Mouse (Mus musculus): ENCODE results near the gene Dcdc2a. TPM values are rescaled to one million over a fixed set of nuclear protein-coding genes. Genes with fewer than 3 reads are reported as not detected.

The Dcdc2a gene
- polyA plus RNA-seq, 1 experiment from 2014 or later, result 40.0 TPM

DNA sequence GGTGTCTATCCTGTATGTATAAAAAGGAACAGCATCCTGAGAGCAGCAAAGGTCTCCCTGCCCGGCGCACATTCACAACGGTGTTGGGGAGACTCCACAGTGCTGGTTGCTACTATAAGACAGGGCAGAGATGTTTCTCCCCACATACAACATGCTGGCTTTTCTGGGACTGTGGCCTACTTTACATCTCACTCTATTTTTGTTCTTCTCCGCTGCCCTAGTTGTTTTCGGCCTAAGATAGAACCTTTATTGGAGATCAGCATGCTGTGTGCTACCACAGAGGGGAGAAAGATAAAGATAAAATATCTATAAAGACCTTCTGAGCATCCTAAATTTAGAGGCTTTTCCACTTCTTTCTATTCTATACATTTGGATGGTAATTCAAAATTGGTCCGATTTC lies 72.0 kb downstream of the Dcdc2a start:
- no peak for ATAC-seq (replicated peaks; ENCODE audit: low FRiP score)
- Histone ChIP-seq H3K36me3 (no peaks in the 10 kb centered on the region), H3K4me2 (no peak overlapping the region), H3K27ac (no peak overlapping the region), H3K9me3 (replicated peaks) (no peaks in the 10 kb centered on the region), H3K9ac (no peak overlapping the region), H3K27me3 (no peaks in the 10 kb centered on the region), H3K4me3 (replicated peaks) (no peak overlapping the region), H3K4me1 (0 out of 2 replicates have a peak, but pooled peaks cover 3% of the 10 kb centered on the region)
- 95% methylated on average over 6 of the region's 6 CpGs for WGBS

DNA sequence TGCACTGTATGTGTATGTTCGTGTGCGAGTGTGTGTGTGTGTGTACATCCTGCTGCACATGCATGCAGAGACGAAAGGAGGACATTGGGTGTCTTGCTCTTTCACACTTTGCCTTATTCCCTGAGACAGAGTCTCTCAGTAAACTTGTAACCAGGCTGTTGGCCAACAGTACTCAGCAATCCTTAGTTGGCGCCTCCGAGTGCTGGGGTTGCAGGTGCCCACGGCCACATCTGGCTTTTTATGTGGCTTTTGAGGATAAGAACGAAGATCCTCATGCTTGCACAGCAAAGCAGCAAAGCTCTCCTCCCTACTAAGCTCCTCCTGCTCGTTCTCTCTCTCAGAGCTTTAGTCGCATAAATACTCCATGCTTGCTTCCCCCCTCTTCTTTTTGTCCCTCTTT lies 73.0 kb downstream of the Dcdc2a start:
- Histone ChIP-seq H3K9me3 (replicated peaks) (no peaks in the 10 kb centered on the region), H3K36me3 (no peaks in the 10 kb centered on the region), H3K4me1 (0 out of 2 replicates have a peak, but pooled peaks cover 3% of the 10 kb centered on the region), H3K27me3 (no peaks in the 10 kb centered on the region), H3K27ac (no peak overlapping the region), H3K9ac (no peak overlapping the region), H3K4me2 (no peak overlapping the region), H3K4me3 (replicated peaks) (no peak overlapping the region)
- no peak for ATAC-seq (replicated peaks; ENCODE audit: low FRiP score)
- 82% methylated on average over 9 of the region's 9 CpGs for WGBS

DNA sequence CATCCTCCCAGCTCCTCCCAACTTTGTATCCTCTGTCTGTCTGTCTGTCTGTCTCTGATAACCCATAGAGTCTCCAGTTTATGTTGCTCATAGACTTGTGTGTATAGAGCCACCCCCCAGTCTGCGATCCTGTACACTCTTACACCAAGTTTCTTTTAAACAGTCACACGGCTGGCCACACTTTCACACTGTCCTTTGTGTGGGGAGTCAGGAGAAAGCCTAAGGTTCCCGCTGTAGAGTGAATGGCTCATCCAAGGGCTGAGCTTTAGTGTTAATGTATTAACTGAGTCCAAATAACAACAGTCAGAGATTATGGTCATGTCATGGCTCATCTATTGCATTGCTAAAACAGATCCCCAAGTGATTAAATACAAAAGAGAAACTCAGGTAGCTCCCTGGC lies 87.3 kb downstream of the Dcdc2a start:
- 0 out of 2 replicates have a peak, but pooled peaks have one; percentile 71 for ATAC-seq (replicated peaks; ENCODE audit: low FRiP score)
- 86% methylated on average over 3 of the region's 3 CpGs for WGBS
- no peak overlapping the region for H3K9ac ChIP-seq

DNA sequence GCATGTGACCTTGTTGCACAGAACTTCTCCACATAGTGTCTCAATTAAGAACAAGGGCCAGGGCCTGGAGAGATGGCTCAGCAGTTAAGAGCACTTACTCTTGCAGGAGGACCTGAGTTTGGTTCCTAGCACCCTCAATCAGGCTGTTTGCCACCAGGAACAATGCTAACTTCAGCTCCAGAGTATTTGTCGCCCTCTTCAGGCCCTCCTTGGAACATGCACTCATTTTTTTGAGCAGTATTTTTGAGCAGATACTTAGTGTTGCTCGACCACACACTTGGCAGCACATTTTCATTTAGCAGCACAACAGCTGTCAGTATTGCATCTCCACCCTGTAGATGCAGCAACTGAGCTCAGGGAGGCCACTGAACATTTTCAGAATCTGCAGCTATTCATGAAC lies 88.3 kb downstream of the Dcdc2a start:
- Histone ChIP-seq H3K9me3 (replicated peaks) (no peaks in the 10 kb centered on the region), H3K4me3 (replicated peaks) (no peak overlapping the region), H3K36me3 (no peaks in the 10 kb centered on the region), H3K27me3 (no peaks in the 10 kb centered on the region), H3K9ac (no peak overlapping the region), H3K4me2 (no peak overlapping the region), H3K27ac (no peak overlapping the region), H3K4me1 (no peaks in the 10 kb centered on the region)
- no peak for ATAC-seq (replicated peaks; ENCODE audit: low FRiP score)
- 76% methylated on average over 2 of the region's 2 CpGs for WGBS

More for the DNA sequence above, 87.3 kb downstream of the Dcdc2a start:
- no peaks in the 10 kb centered on the region for H3K36me3 ChIP-seq
- H3K4me3 ChIP-seq (replicated peaks), result no peak overlapping the region
- H3K27me3 ChIP-seq, result no peaks in the 10 kb centered on the region
- H3K4me1 ChIP-seq, result no peaks in the 10 kb centered on the region
- no peak overlapping the region for H3K27ac ChIP-seq
- H3K9me3 ChIP-seq (replicated peaks), result no peaks in the 10 kb centered on the region
- H3K4me2 ChIP-seq, result no peak overlapping the region

DNA sequence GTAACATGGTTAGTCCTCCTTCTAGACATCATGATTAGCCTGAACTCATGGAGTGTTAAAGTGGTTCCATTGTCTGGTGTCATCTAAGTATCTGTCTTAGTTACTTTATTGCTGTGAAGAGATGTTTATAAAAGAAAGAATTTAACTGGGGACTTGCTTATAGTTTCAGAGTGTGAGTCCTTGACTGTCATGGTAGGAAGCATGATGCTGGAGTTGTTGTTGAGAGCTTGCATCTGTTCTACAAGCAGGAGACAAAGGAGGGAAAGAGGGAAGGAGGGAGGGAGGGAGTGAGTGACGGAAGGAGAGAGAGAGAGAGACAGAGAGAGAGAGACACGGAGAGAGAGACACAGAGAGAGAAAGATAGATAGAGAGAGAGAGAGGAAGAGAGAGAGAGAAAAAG lies 90.4 kb downstream of the Dcdc2a start:
- Histone ChIP-seq H3K9me3 (replicated peaks) (no peaks in the 10 kb centered on the region), H3K27ac (no peak overlapping the region), H3K36me3 (no peaks in the 10 kb centered on the region), H3K4me3 (replicated peaks) (no peak overlapping the region), H3K4me2 (no peak overlapping the region), H3K9ac (no peak overlapping the region), H3K27me3 (no peaks in the 10 kb centered on the region), H3K4me1 (no peaks in the 10 kb centered on the region)
- ATAC-seq (replicated peaks; ENCODE audit: low FRiP score), result no peak
- 80% methylated on average over 2 of the region's 2 CpGs for WGBS

DNA sequence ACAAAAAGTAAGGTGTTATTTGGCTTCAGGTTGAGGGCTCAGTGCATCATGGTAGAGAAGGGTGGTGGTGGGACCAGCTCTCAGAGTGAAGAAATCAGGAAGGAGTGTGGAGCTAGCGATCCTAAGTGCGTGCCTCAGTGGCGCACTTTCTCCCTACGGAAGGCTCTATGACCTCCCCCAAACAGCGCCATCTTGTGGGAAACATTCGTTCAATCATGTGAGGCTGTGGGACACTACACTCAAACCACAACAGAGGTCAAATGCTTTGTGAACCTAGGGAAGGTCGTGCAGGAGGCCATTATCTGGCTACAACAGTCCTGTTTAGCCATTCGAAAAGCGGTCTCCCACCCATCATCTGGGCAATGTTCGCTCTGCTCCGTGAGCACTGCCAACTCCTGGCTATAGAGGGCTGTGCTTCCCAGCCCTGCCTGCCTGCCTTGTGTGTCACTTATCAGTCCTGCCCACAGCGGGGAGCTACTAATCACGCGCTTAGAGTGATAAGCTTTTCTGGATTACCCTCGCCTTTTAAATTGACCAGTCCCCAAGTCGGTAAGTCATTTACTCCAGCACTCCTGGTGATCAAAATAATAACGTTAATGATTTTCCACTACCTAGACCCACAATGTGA lies 94.5 kb downstream of the Dcdc2a start:
- Histone ChIP-seq H3K4me3 (replicated peaks) (no peak overlapping the region), H3K27ac (0 out of 2 replicates have a peak overlapping the region, but pooled peaks have one; percentile 20), H3K9ac (no peak overlapping the region), H3K4me1 (no peaks in the 10 kb centered on the region), H3K27me3 (no peaks in the 10 kb centered on the region), H3K4me2 (no peak overlapping the region), H3K9me3 (replicated peaks) (no peaks in the 10 kb centered on the region), H3K36me3 (no peaks in the 10 kb centered on the region)
- 42% methylated on average over 17 of the region's 17 CpGs for WGBS
- ATAC-seq (replicated peaks; ENCODE audit: low FRiP score), result peak; percentile 58; the same call in 1 of the 2 replicates

DNA sequence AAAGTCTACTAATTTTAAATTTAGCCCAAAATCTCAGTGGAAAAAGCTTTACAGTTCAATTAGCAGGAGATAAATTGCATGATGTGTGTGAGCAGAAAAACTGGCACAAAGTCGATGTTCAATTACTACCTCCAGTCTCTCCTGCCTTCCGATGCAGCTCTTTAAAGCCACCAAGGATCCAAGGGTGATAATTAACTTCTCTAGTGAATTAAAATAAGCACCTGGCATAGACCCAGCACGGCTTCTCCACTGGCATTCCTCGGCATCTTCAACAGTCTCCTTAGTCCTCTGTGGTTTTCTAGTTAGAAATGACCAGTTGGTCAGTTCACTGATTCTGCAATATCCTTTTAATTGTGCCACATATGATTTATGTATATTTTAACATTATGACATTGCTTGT lies 95.1 kb downstream of the Dcdc2a start:
- Histone ChIP-seq H3K27ac (no peak overlapping the region), H3K4me3 (replicated peaks) (no peak overlapping the region), H3K9ac (no peak overlapping the region), H3K36me3 (no peaks in the 10 kb centered on the region), H3K27me3 (no peaks in the 10 kb centered on the region), H3K9me3 (replicated peaks) (no peaks in the 10 kb centered on the region), H3K4me2 (no peak overlapping the region), H3K4me1 (no peaks in the 10 kb centered on the region)
- no peak for ATAC-seq (replicated peaks; ENCODE audit: low FRiP score)
- 60% methylated on average over 4 of the region's 4 CpGs for WGBS

DNA sequence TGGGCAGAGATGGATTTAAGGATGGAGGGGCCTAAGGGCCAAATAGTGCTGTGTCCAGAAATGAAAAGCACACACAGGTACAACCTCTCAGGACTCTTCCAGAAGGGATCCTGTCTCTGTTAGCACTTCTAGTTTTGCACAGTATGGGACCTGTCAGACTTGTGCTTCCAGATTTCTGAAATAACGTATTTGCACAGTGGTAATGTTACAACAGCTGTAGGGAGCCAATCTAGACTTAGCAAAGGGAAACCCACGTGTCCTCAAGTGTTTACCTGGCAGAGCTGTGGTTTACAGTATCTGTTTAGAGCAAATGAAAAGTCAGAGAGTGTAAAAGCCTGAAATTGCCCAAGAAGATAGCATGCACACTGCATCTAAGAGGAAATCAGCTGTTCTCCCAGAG lies 104.1 kb downstream of the Dcdc2a start:
- Histone ChIP-seq H3K27me3 (no peaks in the 10 kb centered on the region), H3K4me3 (replicated peaks) (no peak overlapping the region), H3K27ac (no peak overlapping the region), H3K4me2 (no peak overlapping the region), H3K4me1 (no peaks in the 10 kb centered on the region), H3K36me3 (no peaks in the 10 kb centered on the region), H3K9ac (no peak overlapping the region), H3K9me3 (replicated peaks) (no peaks in the 10 kb centered on the region)
- ATAC-seq (replicated peaks; ENCODE audit: low FRiP score), result no peak
- 68% methylated on average over 2 of the region's 2 CpGs for WGBS

DNA sequence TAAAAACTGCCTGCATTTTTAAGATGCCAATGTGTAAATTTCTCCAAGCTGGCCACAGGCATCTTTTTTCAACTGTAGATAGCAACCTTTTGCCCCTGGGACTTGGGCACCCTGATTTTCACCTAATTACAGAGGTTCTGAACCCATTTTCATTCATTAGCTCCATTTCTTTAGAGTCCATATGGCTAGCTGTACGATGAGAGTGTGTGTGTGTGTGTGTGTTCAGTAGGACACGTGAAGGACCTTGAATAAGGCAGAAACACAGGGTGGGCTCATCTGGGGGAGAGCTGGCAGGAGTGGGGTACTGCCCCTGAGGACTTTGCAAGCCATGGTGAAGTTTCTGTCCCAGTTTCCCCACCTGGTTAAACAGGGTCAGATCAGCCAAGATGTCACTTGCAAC lies 105.0 kb downstream of the Dcdc2a start:
- Histone ChIP-seq H3K36me3 (no peaks in the 10 kb centered on the region), H3K4me3 (replicated peaks) (no peak overlapping the region), H3K9me3 (replicated peaks) (no peaks in the 10 kb centered on the region), H3K4me2 (no peak overlapping the region), H3K27ac (no peak overlapping the region), H3K9ac (no peak overlapping the region), H3K27me3 (no peaks in the 10 kb centered on the region), H3K4me1 (no peaks in the 10 kb centered on the region)
- no peak for ATAC-seq (replicated peaks; ENCODE audit: low FRiP score)
- 88% methylated on average over 2 of the region's 2 CpGs for WGBS

DNA sequence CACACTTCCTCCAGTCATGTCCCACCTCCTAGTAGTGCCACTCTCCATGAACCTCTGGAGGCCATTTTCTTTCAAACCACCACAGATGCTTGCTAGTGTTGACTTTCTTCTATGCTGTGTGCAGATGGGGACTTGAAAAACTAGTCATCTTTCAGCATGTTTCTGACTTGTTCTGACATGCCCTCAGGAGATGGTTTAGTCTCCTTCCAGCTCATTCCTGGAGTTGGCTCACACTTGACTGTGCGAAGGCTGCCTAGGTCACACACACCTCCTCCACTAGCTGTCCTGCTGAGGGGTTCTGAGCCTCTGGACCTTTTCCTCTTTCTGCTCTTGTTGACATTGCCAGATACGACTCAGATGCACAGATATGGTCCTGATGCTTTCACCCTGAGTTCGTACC lies 106.8 kb downstream of the Dcdc2a start:
- no peaks in the 10 kb centered on the region for H3K27me3 ChIP-seq
- WGBS, result 82% methylated on average over 3 of the region's 3 CpGs
- no peak overlapping the region for H3K27ac ChIP-seq
- no peak overlapping the region for H3K9ac ChIP-seq
- no peaks in the 10 kb centered on the region for H3K9me3 ChIP-seq (replicated peaks)
- H3K36me3 ChIP-seq, result no peaks in the 10 kb centered on the region
- H3K4me2 ChIP-seq, result no peak overlapping the region
- H3K4me1 ChIP-seq, result no peaks in the 10 kb centered on the region
- H3K4me3 ChIP-seq (replicated peaks), result no peak overlapping the region
- no peak for ATAC-seq (replicated peaks; ENCODE audit: low FRiP score)

DNA sequence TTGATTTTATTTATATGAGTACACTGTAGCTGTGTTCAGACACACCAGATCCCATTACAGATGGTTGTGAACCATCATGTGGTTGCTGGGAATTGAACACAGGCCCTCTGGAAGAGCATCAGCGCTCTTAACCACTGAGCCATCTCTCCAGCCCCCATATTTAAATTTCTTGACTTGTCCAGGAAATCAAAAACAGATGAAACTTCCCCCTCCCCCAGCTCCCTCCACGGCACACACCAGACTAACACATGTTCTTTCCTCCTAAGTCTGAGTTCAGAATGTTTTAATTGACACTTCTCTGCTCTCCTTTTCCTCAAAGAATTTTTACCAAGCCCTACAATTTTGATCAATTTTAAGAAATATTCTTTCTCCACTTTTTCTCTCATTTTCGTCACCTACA lies 113.1 kb downstream of the Dcdc2a start:
- Histone ChIP-seq H3K4me1 (no peaks in the 10 kb centered on the region), H3K9me3 (replicated peaks) (no peaks in the 10 kb centered on the region), H3K4me3 (replicated peaks) (no peak overlapping the region), H3K27ac (no peak overlapping the region), H3K4me2 (no peak overlapping the region), H3K27me3 (no peaks in the 10 kb centered on the region), H3K9ac (no peak overlapping the region), H3K36me3 (no peaks in the 10 kb centered on the region)
- no peak for ATAC-seq (replicated peaks; ENCODE audit: low FRiP score)
- WGBS, result 85% methylated on average over 3 of the region's 3 CpGs

DNA sequence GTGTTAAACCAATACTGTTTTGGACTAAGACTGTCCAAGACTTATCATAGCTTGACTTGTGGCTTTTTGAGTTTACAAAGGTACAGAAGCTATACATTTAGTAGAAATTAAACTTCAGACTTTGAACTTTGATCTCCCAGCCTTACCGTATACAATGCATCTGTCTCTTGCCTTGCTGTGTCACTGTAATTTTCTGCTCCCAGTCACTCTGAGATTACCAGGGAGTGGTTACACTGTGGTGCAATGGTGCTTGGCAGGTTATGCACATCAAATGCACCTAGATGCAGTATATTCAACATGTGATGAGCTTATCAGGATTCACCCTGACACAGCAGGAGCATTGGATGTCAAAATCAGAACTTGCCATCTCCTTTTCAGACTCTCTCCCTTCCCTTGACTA lies 122.0 kb downstream of the Dcdc2a start:
- Histone ChIP-seq H3K27me3 (no peaks in the 10 kb centered on the region), H3K9me3 (replicated peaks) (no peaks in the 10 kb centered on the region), H3K27ac (no peak overlapping the region), H3K4me1 (no peaks in the 10 kb centered on the region), H3K9ac (no peak overlapping the region), H3K4me3 (replicated peaks) (no peak overlapping the region), H3K36me3 (no peaks in the 10 kb centered on the region), H3K4me2 (no peak overlapping the region)
- WGBS, result 79% methylated on average over 1 of the region's 1 CpGs
- ATAC-seq (replicated peaks; ENCODE audit: low FRiP score), result no peak
